Mouse (Mus musculus): ENCODE data around the gene Adora1. TPM values are rescaled to one million over a fixed set of nuclear protein-coding genes. Genes with fewer than 3 reads are reported as not detected.
A peak's percentile ranks its signal among the peaks of the same experiment; 100 is the strongest.

Gene Adora1
- total RNA-seq, 2 experiments from 2014 or later = not detected

GRCm38 (mm10) chr1:134195979-134196378 lies 39.3 kb downstream of the Adora1 start:
- ATAC-seq (ENCODE audit: poor library complexity, severe bottlenecking) = no peak; the same call in 1 of the 2 replicates

- no peak for ATAC-seq (ENCODE audit: poor library complexity, severe bottlenecking)
Measured at GRCm38 (mm10) chr1:134195571-134195970, 39.7 kb downstream of the Adora1 start.

DNA sequence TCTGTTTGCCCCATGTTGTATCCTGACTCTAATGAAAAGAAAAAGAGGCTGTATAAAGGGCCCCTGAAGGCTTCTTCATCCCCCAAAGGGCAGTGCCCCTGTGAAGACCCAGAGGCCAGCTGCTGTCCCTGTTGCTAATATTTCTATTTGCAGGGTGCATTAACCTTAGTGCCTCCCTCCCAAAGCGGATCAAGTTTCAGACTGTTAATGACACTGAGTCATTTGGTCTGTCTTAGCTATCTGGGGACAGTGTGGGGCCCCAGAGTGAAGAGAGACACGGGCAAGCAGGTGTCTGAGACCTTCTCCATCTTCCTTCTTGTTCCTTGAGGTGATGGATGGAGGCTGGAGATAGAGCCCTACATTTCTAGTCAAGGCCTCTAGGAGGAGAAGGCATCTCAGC lies 40.1 kb downstream of the Adora1 start:
- no peak for ATAC-seq (ENCODE audit: poor library complexity, severe bottlenecking)

- no peak for ATAC-seq (ENCODE audit: poor library complexity, severe bottlenecking)
Measured at GRCm38 (mm10) chr1:134194298-134195022, 40.8 kb downstream of the Adora1 start.

DNA sequence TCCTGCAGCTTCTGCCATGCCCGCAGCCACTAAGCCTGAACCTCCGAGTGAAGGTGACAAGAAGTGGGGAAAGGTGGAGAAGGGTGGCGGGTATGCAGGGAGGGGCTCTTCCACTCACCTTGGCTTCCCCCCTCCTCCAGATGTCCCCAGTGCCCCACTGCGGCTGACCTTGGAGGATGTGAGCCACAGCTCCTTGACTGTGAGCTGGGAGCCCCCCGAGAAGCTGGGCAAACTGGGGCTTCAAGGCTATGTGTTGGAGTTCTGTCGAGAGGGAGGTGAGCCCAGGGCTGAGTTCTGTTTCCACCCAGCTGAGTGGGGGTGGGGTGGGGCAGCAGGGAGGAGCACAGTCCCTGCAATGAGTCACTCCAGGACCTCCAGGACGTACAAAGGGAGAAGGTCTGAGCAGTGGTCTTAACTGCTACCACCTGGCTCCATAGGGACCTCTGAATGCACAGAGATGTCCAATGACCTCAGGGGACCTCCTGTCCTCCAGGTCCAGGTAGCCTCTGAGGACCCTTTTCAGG lies 41.5 kb downstream of the Adora1 start:
- no peak for ATAC-seq (ENCODE audit: poor library complexity, severe bottlenecking)

DNA sequence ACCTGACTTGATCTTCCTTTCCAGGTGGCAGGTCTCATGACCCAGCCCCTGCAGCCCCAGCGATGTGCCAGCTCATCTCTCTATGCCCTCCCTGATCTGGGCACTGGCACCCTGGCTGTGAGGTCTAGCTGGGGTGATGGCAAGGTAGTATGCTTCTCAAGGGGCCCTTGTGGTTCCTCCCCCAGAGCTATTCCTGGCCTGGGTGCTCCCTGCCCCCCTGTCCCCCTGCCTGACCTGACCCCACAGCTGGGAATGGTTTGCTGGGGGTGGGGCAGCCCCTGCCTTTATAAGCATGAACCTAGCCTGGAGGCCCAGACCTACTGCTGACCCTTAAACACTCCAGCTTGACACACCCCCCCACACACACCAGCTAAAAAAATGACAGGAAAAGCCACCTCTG lies 42.1 kb downstream of the Adora1 start, which contains the start of gene Mybph:
Gene Mybph (plus strand): TSS at position 323 of the 400 bp plus-strand sequence.
- no peak for ATAC-seq (ENCODE audit: poor library complexity, severe bottlenecking)

DNA sequence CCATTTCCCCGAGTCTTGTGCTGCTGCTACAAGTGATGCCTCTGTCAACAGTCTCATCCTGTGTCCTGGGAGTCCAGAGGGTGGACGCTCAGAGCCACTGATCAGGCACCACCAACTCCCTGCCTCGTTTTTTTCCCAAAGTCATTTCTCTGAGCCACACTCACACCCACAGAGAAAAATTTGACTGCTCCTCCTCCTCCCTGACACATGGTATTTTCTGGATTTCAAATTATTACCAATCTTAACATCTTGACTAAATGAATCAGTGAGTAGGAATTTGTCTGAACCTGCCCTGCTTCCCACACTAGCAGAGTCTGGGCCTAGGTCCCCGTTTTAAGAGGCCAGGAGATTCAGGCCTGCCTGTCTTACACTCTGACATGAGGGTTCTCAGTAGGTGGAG lies 43.2 kb downstream of the Adora1 start:
- ATAC-seq (ENCODE audit: poor library complexity, severe bottlenecking) = no peak

DNA sequence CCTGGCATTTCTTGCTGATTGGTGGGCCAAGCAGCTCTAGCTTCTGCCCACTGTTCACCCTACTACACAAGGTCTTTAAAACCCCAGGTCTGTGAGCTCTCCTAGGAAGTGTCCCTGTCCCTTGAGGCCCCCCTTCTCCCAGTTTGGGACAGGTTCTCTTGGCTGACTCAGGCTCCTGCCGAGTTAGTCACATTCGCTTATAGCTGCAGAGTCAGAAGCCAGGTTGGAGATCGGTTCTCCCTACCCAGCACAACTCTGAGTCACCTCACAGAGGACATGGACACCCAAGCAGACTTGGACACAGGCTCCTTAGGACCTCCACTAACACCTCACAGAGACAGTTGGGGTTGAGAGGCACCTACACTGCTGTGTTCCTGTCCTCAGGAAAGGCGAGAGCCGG lies 44.0 kb downstream of the Adora1 start:
- ATAC-seq (ENCODE audit: poor library complexity, severe bottlenecking) = no peak

GRCm38 (mm10) chr1:134188989-134189729 lies 46.1 kb downstream of the Adora1 start:
- peak; percentile 80 for ATAC-seq (ENCODE audit: poor library complexity, severe bottlenecking)

- ATAC-seq (ENCODE audit: poor library complexity, severe bottlenecking) = no peak
Measured at GRCm38 (mm10) chr1:134188217-134188616, 47.0 kb downstream of the Adora1 start.

DNA sequence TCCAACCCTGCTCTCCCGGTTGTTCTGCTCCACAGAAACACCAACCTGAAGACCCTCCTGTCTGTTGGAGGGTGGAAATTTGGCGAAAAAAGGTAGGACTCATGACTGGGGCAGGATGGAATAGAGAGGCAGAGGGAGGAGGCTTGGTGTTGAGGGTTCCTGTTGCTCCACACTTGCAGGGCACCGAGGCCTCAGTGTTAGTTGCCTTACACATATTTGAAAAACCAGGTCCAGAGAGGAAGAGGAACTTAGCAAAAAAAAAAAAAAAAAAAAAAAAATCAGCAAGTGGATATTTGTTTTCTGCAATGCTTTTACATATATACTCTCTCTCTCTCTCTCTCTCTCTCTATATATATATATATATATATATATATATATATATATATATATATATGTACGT lies 51.1 kb downstream of the Adora1 start:
- ATAC-seq (ENCODE audit: poor library complexity, severe bottlenecking) = peak; percentile 72

GRCm38 (mm10) chr1:134182025-134182424 lies 53.2 kb downstream of the Adora1 start, which contains the start of gene Chil1:
Chil1 (plus strand) TSS chr1:134182176.
- ATAC-seq (ENCODE audit: poor library complexity, severe bottlenecking) = peak; percentile 76

DNA sequence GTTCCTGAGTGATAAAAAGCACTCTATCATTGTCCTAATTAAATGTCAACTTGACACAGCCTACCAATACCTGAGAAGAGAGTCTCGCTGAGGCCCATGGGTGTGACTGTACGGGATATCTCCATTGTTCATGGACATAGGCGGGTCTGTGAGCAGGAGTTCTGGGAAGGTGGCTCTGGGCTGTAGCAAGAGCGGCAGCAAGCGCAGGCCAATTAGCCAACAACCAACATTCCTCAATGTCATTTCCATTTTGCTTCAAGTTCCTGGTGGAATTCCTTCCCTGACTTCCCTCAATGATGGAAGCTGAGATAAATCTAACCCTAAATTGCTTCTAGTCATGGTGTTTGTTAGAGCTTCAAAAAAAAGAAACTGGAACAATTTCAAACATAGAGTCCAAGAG lies 57.3 kb downstream of the Adora1 start:
- no peak for ATAC-seq (ENCODE audit: poor library complexity, severe bottlenecking)

DNA sequence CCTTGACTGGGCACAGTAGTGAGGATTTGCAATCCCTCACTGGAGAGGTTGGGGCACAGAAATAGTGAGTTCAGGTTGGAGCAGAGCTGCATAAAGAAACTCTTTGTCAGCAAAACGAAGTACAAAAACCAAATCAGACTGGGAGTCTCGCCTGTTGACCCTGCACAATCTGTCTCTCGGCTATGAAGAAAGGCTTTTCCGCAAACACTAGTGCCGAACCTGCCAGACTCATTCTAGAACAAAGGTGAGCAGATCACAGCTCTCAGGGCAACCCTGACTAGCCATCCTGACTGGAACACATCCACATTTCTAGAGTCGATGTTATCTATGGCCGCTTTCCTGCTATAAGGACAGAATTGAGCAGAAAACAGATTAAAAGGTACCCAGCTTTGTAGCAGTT lies 62.1 kb downstream of the Adora1 start:
- no peak for ATAC-seq (ENCODE audit: poor library complexity, severe bottlenecking)

GRCm38 (mm10) chr1:134168985-134169697 lies 66.1 kb downstream of the Adora1 start:
- ATAC-seq (ENCODE audit: poor library complexity, severe bottlenecking) = no peak

GRCm38 (mm10) chr1:134168567-134168966 lies 66.7 kb downstream of the Adora1 start:
- no peak for ATAC-seq (ENCODE audit: poor library complexity, severe bottlenecking)

DNA sequence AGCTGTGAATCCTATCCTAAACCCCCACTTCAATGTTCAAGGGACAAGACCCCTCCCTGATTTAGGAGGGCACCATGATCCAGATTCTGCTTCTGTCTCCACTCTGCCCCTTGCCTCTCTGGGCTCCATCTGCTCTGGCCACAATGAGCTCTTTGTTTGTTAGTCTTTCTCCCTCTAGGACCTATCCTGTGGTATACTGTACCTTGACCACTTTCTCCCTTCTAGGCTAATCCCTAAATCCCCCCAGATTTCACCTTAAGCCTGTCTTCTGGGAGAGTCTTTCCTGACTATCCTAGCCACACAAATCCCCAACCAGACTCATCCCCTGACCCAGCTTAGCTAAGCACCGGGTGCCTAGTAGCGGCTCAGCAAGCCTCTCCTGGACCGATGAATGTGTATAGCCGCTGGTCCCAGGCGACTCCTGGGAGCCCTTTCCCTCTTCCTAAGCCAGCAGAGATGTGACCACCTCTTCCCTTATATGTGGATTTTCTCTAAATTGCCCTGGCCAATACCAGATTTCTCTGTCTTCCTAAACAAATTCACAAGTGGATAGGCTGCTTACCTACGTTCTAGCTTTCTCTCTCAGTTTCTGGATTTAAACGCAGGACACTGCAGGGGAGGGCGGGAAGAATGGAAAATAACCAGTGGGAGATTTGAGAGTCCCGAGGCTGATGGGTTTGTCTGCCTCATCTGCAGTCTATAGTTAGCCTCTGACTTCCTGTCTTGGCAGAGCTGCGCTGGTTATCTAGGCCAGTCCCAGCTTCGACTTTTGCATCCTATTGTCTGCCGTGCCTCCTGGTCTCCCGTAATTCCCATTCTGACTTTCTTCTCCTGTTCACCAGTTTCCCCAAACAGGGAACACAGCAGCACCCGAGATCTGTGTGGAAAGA lies 67.6 kb downstream of the Adora1 start:
- no peak for ATAC-seq (ENCODE audit: poor library complexity, severe bottlenecking)

GRCm38 (mm10) chr1:134166547-134166946 lies 68.7 kb downstream of the Adora1 start:
- ATAC-seq (ENCODE audit: poor library complexity, severe bottlenecking) = no peak

DNA sequence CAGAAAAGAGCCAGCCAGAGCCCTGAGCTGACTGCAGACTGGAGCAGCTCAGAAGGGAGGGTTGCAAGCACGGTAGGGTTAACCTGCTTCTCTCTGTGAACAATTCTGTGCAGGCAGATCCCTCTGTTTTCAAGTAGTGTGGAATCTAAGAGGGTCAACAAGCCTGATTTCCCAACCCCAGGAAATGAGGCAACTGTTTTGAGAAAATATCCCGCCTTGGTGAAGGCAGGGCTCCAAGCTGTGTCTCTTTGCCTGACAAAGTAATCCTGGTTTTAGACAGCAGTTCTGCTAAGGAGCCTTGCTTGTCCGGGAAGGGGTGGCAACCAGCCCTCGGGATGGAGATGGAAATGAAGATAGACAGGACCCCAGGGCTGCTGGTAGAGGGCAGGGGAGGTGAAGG lies 70.8 kb downstream of the Adora1 start:
- no peak for ATAC-seq (ENCODE audit: poor library complexity, severe bottlenecking)

- no peak for ATAC-seq (ENCODE audit: poor library complexity, severe bottlenecking)
Measured at GRCm38 (mm10) chr1:134163476-134163875, 71.8 kb downstream of the Adora1 start.

Data from megakaryocyte, adult 5-6 weeks (primary cell).